Mouse (Mus musculus): ENCODE measurements at regions not wholly inside any gene's neighbourhood (a gene's known extent, or its start where the extent isn't known, plus 50 kb on each side); places are given as distances from the start of the nearest gene placed in this dataset.

DNA sequence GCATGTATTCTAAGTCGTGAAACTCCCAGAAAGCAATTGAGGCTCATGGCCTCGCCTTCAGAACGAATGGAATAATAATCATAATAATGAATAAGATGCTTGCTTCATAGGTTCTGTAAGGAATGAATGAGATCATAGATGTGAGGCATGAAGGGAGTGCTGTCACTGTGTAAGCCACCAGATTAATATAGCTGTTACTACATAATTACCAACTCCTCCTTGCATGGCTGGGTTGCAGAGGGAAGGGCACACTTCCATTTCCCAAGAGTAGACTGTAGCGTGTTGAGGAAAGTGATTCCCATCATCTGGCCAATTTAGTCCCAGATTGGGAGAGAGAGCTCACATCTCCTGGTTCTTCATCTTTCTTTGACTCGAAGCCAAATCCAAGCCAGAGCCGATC lies 102.8 kb downstream of the Ehf start:
- TF ChIP-seq POLR2AphosphoS2 (IDR thresholded peaks at IDR 0.05; ENCODE audit: low read depth, low read length) = no peak
- no peak for TF ChIP-seq RCOR1 (conservative IDR thresholded peaks at IDR 0.05; ENCODE audit: low read depth, low read length)
- TF ChIP-seq ELF1 (IDR thresholded peaks at IDR 0.05; ENCODE audit: low read depth, low read length) = no peak
- TF ChIP-seq NRF1 (IDR thresholded peaks at IDR 0.05; ENCODE audit: low read depth, low read length) = no peak
- TF ChIP-seq EP300 (IDR thresholded peaks at IDR 0.05; ENCODE audit: low read length) = no peak
- no peak for TF ChIP-seq CTCF (conservative IDR thresholded peaks at IDR 0.05 in 1 of 2, IDR thresholded peaks at IDR 0.05 in 1 of 2; ENCODE audit: low read depth in 2 of 2, low read length in 2 of 2)
- TF ChIP-seq ZMIZ1 (IDR thresholded peaks at IDR 0.05; ENCODE audit: low read depth, low read length) = no peak
- no peak for TF ChIP-seq ZKSCAN1 (IDR thresholded peaks at IDR 0.05; ENCODE audit: borderline replicate concordance, low read depth, low read length)
- no peak for TF ChIP-seq ZNF384 (IDR thresholded peaks at IDR 0.05; ENCODE audit: low read depth, low read length)
- TF ChIP-seq MYC (IDR thresholded peaks at IDR 0.05; ENCODE audit: low read depth, low read length) = no peak
- no peak for TF ChIP-seq HCFC1 (IDR thresholded peaks at IDR 0.05; ENCODE audit: low read depth, low read length)
- no peak for TF ChIP-seq IRF4 (IDR thresholded peaks at IDR 0.05; ENCODE audit: low read depth, low read length)
- no peak for TF ChIP-seq NELFE (IDR thresholded peaks at IDR 0.05; ENCODE audit: low read depth, low read length)

Data from CH12.LX (cell line).